Mouse (Mus musculus): ENCODE results near the gene Ccdc42.

Gene Ccdc42

DNA sequence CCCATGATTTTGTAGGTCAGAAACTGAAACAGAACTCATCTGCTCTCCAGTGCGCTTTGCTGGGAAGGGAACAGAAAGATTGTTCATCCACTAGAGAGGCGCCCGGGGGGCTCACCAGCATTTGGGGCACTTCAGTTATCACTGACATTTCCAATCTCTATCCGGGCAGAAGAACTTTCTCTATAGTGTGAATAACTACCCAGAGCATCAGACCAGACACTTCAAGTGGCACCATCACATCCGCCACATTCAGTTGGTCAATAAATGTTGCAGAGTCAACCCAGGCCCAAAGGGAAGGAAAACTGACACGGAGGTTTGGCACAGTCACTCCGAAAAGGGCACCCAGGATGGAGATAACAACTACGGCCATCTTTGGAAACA is 23.7 kb downstream of the Ccdc42 start:
- CTCF ChIA-PET: no interaction called here
- POLR2A ChIA-PET: interaction anchor here in 1 of 4 experiments (0.6 kb wide), 1 partner anchor 1028 kb away, joined by 3 read pairs; no protein-coding TSS in a partner anchor

DNA sequence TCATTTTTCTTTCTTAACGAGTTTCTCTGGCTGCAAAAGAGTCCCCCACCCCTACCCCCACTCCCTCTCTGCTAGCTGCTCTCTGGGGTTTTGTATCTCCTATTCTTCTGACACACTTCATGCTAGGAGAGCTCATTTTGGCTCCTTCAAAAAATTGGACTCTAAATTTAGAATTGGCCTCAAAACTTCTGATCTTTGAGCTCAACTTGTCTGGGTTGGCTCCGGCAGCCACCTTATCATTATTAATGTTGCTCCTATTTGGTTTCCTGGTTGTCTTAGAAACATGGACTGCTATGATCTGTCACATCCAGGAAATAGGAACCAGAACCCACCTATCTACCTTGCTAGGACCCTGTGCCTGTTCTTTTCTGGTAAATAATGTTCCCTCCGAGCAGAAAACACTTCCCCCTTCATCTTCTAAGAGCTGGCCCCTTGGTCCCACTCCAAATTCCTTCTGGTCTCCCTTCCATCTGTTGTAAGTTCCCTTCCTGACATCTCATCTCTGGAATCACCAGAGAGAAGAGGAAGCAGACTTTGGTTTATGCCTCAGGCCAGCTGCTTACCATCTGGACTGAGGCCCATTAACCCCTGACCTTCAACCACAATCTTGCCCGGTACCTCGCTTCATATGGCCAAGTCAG is 26.4 kb downstream of the Ccdc42 start:
- ChIA-PET POLR2A (interaction anchor here in 1 of 4 experiments (1.2 kb wide), 1 partner anchor 29 kb away, joined by 3 read pairs; no protein-coding TSS in a partner anchor), CTCF (interaction anchor here in 1 of 4 experiments (0.7 kb wide), 1 partner anchor 60 kb away, joined by 4 read pairs; no protein-coding TSS in a partner anchor)

DNA sequence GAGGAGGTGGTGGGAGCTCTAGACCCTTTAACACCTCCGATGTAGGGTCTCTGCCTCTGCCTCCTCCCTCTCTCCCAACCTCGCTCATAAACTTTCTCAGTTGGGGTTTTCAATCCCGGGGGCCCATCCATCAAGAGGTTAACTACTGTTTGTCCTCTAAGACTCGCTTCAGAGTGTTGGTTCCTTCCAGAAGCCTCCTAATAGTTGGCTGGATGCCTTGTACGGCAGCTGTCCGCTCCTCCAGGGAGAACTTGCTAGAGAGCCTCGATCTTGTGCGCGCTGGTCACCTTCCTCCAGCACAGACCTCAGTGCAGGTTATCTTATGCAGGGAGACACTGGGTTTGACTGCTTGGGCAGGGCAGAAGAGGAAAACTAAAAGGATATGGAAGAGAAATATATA is 35.9 kb downstream of the Ccdc42 start:
- ChIA-PET POLR2A (interaction anchor here in 3 of 4 experiments (1.0 to 2.0 kb wide), 4 partner anchors 35 to 91 kb away, joined by 3 to 8 read pairs (median 4); partner anchors contain the start of gene Myh10 (in 2 of the 3)), CTCF (no interaction called here)

DNA sequence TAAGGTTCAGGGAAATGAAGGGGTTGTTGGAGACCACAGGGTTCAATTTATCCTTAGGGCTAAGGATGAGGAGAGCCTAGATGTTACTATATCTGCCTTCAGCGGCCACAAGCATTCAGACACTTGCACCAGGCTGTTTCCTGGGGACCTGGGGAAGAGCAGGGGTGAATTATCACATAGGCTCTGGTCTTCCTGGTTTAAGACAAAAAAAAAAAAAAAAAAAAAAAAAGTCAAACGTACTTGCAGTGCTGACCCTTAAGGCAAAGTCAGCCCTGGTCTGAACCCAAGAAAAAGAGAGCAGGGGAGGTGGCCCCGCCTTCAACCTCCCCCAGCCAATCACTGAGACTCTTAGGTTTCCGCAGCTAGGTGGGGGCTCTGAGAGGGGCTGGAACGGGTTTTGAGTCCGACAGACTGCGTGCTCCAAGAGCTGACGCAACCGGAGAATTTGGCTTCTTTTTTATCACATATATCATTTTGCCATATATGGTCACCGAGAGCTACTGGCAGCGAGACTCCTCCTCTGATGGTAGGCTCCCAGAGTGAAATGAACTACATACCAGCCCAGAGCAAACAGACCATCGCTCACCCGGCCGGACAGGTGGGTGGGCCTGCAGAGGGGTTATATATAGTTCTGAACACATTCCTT is 36.5 kb downstream of the Ccdc42 start:
- CTCF ChIA-PET: no interaction called here

DNA sequence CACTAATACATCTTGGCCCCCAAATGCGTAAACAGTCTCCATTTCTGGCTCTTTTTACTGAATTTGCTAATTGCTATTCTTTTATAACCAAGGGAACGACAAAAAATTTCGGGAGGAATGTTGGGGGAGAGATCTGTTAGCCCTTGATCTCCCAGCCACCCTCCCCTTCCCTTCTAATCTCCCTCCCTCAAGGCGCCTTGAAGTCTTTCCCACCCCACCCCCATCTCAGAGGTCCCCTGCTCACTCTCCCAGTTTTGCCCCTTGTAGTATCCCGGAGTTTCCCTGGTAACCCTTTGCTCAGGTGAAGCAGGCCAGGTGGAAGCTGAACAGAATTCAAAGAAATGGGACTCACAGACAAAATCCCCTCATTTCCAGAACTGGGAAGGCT is 37.0 kb downstream of the Ccdc42 start:
- ChIA-PET CTCF (no interaction called here), POLR2A (interaction anchor here (0.6 to 2.0 kb wide), 6 partner anchors 17 to 191 kb away, joined by 3 to 6 read pairs (median 3); partner anchors contain the start of gene Myh10 (in 2 of the 4))

More for the DNA sequence above, 36.5 kb downstream of the Ccdc42 start:
- POLR2A ChIA-PET: interaction anchor here in 3 of 4 experiments (0.6 to 2.0 kb wide), 5 partner anchors 17 to 190 kb away, joined by 3 to 6 read pairs (median 3); partner anchors contain the start of gene Myh10 (in 2 of the 3)

DNA sequence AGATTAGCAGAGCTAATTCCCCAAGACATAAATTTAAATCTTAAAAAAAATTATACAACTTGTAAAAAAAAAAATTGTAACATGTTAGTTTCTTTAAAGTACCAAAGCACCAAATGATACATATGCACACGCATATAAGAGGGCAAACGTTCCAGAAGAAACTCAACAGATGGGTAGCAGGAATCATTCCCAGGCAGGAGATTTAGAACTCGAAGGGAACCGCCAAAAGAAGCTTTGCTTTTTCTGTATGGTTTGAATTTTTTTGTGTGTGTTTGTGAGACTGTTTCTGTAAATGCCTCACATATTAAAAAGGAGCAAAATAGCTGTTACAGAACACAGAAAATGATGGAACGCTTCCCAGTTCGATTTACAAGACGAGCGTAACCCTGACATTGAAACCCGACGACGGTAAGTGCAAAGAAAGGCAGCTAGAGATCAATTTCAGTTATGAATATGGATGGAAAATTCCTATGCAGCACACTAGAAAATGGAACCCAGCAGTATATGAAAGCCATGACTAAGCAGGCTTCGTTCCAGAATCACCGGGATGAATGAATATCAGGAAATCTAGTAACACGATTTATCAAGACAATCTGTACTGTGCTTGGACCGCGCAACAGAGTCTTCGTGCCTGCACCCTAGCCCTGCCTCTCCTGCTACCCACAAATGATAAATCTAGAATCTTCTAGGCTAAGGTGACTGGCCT is 44.9 kb downstream of the Ccdc42 start:
- POLR2A ChIA-PET: no interaction called here
- CTCF ChIA-PET: no interaction called here

DNA sequence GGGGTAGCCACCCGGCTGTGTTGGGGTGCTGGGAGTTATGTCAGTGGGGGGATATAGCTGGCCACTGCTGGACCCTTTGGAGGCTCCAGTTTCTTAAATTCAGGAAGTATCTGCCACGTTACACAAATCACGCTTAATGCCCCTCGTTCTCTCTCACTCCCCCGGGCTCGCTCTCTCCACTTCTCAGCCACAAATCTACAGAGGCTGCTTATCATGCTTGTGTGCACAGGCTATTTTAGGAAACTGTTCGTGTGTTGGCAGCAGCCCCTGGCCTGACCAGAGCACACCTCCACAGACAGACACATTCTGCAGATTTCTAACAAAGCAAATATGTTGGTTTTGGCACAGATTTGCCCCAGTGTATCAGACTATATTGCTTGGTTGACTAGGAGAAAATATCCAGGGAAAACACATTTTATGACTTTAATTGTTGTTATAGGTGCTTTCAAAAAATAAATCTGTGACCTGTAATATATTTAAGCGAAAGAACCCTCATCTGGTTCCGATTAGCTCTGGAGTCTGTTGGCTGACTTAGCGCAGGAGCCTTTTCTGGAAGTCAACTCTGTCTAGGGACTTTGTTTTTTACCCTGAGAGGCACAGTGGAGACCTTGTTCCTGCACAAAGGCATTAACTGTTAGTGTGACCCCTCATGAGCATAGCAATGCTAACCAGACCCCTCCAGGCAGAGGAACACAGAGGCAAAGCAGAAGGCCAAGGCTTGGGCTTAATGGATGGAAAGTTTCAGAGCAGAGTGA is 51.2 kb downstream of the Ccdc42 start:
- POLR2A ChIA-PET: interaction anchor here in 1 of 4 experiments (1.2 kb wide), 1 partner anchor 53 kb away, joined by 3 read pairs; the partner anchor contains the start of gene Myh10

DNA sequence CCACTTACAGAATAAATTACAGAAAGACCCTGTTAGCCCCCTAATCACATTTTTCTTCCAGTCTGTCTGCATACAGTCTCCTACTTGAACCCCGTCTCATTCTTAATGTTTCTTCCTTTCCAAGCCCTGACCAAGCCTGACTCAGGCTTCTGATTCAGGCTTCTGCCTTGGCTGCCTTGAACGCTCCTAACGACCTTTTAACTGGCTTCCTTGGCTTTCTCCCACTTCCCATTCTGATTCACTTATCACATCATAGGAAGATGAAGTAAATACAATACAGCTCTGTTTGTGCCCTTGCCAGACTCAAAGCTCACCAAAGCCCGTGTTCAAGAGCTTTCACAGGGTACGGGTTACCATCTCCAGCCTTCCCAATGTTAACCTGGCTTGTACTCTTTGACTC is 54.5 kb downstream of the Ccdc42 start:
- CTCF ChIA-PET: interaction anchor here in 1 of 4 experiments (1.3 kb wide), 1 partner anchor 167 kb away, joined by 4 read pairs; no protein-coding TSS in a partner anchor
- POLR2A ChIA-PET: interaction anchor here in 2 of 4 experiments (1.1 to 1.2 kb wide), 2 partner anchors 18 to 27 kb away, joined by 3 read pairs; no protein-coding TSS in a partner anchor

More for the DNA sequence above, 51.2 kb downstream of the Ccdc42 start:
- CTCF ChIA-PET: no interaction called here

DNA sequence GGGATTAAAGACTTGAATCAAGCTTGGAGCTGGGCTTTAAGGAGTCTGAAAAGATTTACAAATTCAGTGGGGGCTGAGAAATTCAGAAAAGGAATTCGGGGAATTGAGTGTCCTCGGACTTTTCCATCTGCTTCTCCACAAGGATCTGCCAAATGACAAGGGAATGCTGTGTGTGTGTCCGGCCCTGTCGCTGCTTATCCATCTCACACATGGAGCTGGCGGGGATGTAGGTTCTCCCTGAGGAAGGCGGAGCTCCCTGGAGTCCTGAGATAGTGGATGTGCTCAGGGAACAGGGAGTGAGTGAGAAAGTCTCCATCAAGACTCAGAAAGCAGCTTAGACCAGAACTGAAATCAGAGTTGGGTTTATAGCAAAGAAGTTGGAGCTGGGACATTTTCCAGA is 58.0 kb downstream of the Ccdc42 start:
- POLR2A ChIA-PET: interaction anchor here in 3 of 4 experiments (0.6 to 2.3 kb wide), 7 partner anchors 12 to 137 kb away, joined by 3 to 17 read pairs (median 3); partner anchors contain the start of gene Myh10 (in 3 of the 3)
- CTCF ChIA-PET: interaction anchor here in 2 of 4 experiments (1.1 to 1.4 kb wide), 2 partner anchors 46 to 55 kb away, joined by 3 to 4 read pairs; partner anchors contain the start of gene Myh10 (in 1 of the 2)
